Mouse (Mus musculus) stomach, embryonic 16.5 days (tissue): ENCODE results near the gene Ech1. TPM values are rescaled to one million over a fixed set of nuclear protein-coding genes. Genes with fewer than 3 reads are reported as not detected.

Experiments used
- ATAC-seq: fragments of 200-750 bp; cut with Nextera tagmentation; 2 replicates; pipeline ENCODE4 v1.8.0; 2017; ENCODE audit warnings: moderate number of reproducible peaks, moderate TSS enrichment; ENCODE audit not compliant: insufficient read depth, low FRiP score
- H3K27ac ChIP-seq: fragments of 300-500 bp; sonication (generic); 2 replicates; pipeline ENCODE4 v1.5.1; 2014; ENCODE audit warnings: low read length
- H3K27me3 ChIP-seq: fragments of 300-500 bp; sonication (generic); 2 replicates; pipeline ENCODE4 v1.6.1; 2014; ENCODE audit warnings: low read length, control low read depth, mixed read lengths; ENCODE audit not compliant: control insufficient read depth, insufficient read depth
- H3K36me3 ChIP-seq: fragments of 300-500 bp; sonication (generic); 2 replicates; pipeline ENCODE4 v1.6.1; 2014; ENCODE audit warnings: low read length; ENCODE audit not compliant: control insufficient read depth, insufficient read depth
- H3K4me1 ChIP-seq: fragments of 300-500 bp; sonication (generic); 2 replicates; pipeline ENCODE4 v1.6.1; 2014; ENCODE audit warnings: low read length, control low read depth, mixed read lengths; ENCODE audit not compliant: control insufficient read depth, insufficient read depth
- H3K4me2 ChIP-seq: fragments of 300-500 bp; sonication (generic); 2 replicates; pipeline ENCODE4 v1.6.1; 2014; ENCODE audit warnings: low read depth, low read length, mixed read lengths
- H3K4me3 ChIP-seq: fragments of 300-500 bp; sonication (generic); replicated peaks from 2 replicates; pipeline ENCODE4 v1.5.1; 2014; ENCODE audit warnings: mild to moderate bottlenecking, low read length
- H3K9ac ChIP-seq: fragments of 300-500 bp; sonication (generic); 2 replicates; pipeline ENCODE4 v1.6.1; 2014; ENCODE audit warnings: low read length
- H3K9me3 ChIP-seq: fragments of 300-500 bp; sonication (generic); replicated peaks from 2 replicates; pipeline ENCODE4 v1.6.1; 2016; ENCODE audit warnings: low read length, control low read depth; ENCODE audit not compliant: control insufficient read depth
- WGBS: fragments of 180-500 bp; shearing (Covaris S2); extraction: QIAGEN DNeasy Blood & Tissue Kit; methylation state at CpG from one replicate; pipeline ENCODE4 v1.1.7; 2014; 5-methylcytosine and 5-hydroxymethylcytosine counted together
- polyA plus RNA-seq: library from polyadenylated mRNA; unstranded; fragments of >200 nt; fragmentation: Nextera tagmentation; extraction: Ambion mirVana; gene quantifications from 2 replicates; pipeline ENCODE4 v1.2.1, GENCODE M21; 2015

The Ech1 gene
- polyA plus RNA-seq, 1 experiment from 2014 or later, result 230 TPM

- Histone ChIP-seq H3K36me3 (peaks cover 64% of the 10 kb centered on the region), H3K9me3 (no peaks in the 10 kb centered on the region), H3K27ac (no peak overlapping the region), H3K9ac (no peak overlapping the region), H3K4me2 (no peak overlapping the region), H3K4me1 (peaks cover 55% of the 10 kb centered on the region), H3K27me3 (no peaks in the 10 kb centered on the region), H3K4me3 (no peak overlapping the region)
- 81% methylated on average over 9 of the region's 9 CpGs for WGBS
- no peak for ATAC-seq
These were observed 8.8 kb upstream of the Ech1 start for GRCm38 (mm10) chr7:28816201-28816600.

- peaks cover 52% of the 10 kb centered on the region for H3K4me1 ChIP-seq
- no peaks in the 10 kb centered on the region for H3K9me3 ChIP-seq
- no peak for ATAC-seq
- no peaks in the 10 kb centered on the region for H3K27me3 ChIP-seq
- WGBS, result 90% methylated on average over 10 of the region's 10 CpGs
- H3K4me3 ChIP-seq, result no peak overlapping the region
- H3K9ac ChIP-seq, result no peak overlapping the region
- no peak overlapping the region for H3K27ac ChIP-seq
- H3K36me3 ChIP-seq, result peaks cover 70% of the 10 kb centered on the region
- H3K4me2 ChIP-seq, result no peak overlapping the region
These were observed 8.1 kb upstream of the Ech1 start for GRCm38 (mm10) chr7:28816920-28817319.

GRCm38 (mm10) chr7:28817524-28817923, 7.5 kb upstream of the Ech1 start:
- Histone ChIP-seq H3K27me3 (no peaks in the 10 kb centered on the region), H3K9ac (no peak overlapping the region), H3K27ac (no peak overlapping the region), H3K4me2 (no peak overlapping the region), H3K4me1 (peaks cover 49% of the 10 kb centered on the region), H3K36me3 (peaks cover 76% of the 10 kb centered on the region), H3K9me3 (no peaks in the 10 kb centered on the region), H3K4me3 (no peak overlapping the region)
- 55% methylated on average over 6 of the region's 6 CpGs for WGBS
- no peak for ATAC-seq

- peaks cover 45% of the 10 kb centered on the region for H3K4me1 ChIP-seq
- H3K27ac ChIP-seq, result no peak overlapping the region
- no peaks in the 10 kb centered on the region for H3K27me3 ChIP-seq
- no peak for ATAC-seq
- H3K4me3 ChIP-seq, result no peak overlapping the region
- H3K9ac ChIP-seq, result no peak overlapping the region
- H3K36me3 ChIP-seq, result peaks cover 75% of the 10 kb centered on the region
- 71% methylated on average over 4 of the region's 4 CpGs for WGBS
- H3K4me2 ChIP-seq, result no peak overlapping the region
- H3K9me3 ChIP-seq, result no peaks in the 10 kb centered on the region
These were observed 7.1 kb upstream of the Ech1 start for GRCm38 (mm10) chr7:28817957-28818356.

GRCm38 (mm10) chr7:28818436-28818835, 6.6 kb upstream of the Ech1 start:
- Histone ChIP-seq H3K4me2 (no peak overlapping the region), H3K27me3 (no peaks in the 10 kb centered on the region), H3K9me3 (no peaks in the 10 kb centered on the region), H3K36me3 (peaks cover 71% of the 10 kb centered on the region), H3K4me3 (no peak overlapping the region), H3K4me1 (peaks cover 44% of the 10 kb centered on the region), H3K27ac (no peak overlapping the region), H3K9ac (no peak overlapping the region)
- WGBS, result 83% methylated on average over 18 of the region's 18 CpGs
- no peak for ATAC-seq

- Histone ChIP-seq H3K9ac (no peak overlapping the region), H3K4me1 (peaks cover 42% of the 10 kb centered on the region), H3K36me3 (peaks cover 67% of the 10 kb centered on the region), H3K27me3 (no peaks in the 10 kb centered on the region), H3K9me3 (no peaks in the 10 kb centered on the region), H3K4me3 (no peak overlapping the region), H3K4me2 (no peak overlapping the region), H3K27ac (no peak overlapping the region)
- 85% methylated on average over 4 of the region's 4 CpGs for WGBS
- no peak for ATAC-seq
These were observed 6.1 kb upstream of the Ech1 start for GRCm38 (mm10) chr7:28818861-28819452.

- no peak overlapping the region for H3K9ac ChIP-seq
- H3K27me3 ChIP-seq, result no peaks in the 10 kb centered on the region
- 87% methylated on average over 4 of the region's 4 CpGs for WGBS
- H3K4me3 ChIP-seq, result no peak overlapping the region
- no peaks in the 10 kb centered on the region for H3K9me3 ChIP-seq
- no peak overlapping the region for H3K27ac ChIP-seq
- no peak overlapping the region for H3K4me2 ChIP-seq
- ATAC-seq, result no peak
- peaks cover 41% of the 10 kb centered on the region for H3K4me1 ChIP-seq
- peaks cover 62% of the 10 kb centered on the region for H3K36me3 ChIP-seq
These were observed 5.4 kb upstream of the Ech1 start for GRCm38 (mm10) chr7:28819571-28819970.

GRCm38 (mm10) chr7:28820358-28821260, 4.4 kb upstream of the Ech1 start:
- Histone ChIP-seq H3K9me3 (no peaks in the 10 kb centered on the region), H3K4me1 (peaks cover 35% of the 10 kb centered on the region), H3K9ac (no peak overlapping the region), H3K4me3 (no peak overlapping the region), H3K27me3 (no peaks in the 10 kb centered on the region), H3K36me3 (peaks cover 53% of the 10 kb centered on the region), H3K27ac (peak overlapping the region; percentile 18; the same call in 1 of the 2 replicates), H3K4me2 (no peak overlapping the region)
- WGBS, result 70% methylated on average over 12 of the region's 12 CpGs
- ATAC-seq, result no peak

GRCm38 (mm10) chr7:28821261-28821831, 3.7 kb upstream of the Ech1 start:
- no peak for ATAC-seq
- H3K4me1 ChIP-seq, result peaks cover 35% of the 10 kb centered on the region
- H3K9ac ChIP-seq, result no peak overlapping the region
- H3K4me2 ChIP-seq, result no peak overlapping the region
- H3K36me3 ChIP-seq, result peaks cover 45% of the 10 kb centered on the region
- no peaks in the 10 kb centered on the region for H3K27me3 ChIP-seq
- no peak overlapping the region for H3K4me3 ChIP-seq
- H3K9me3 ChIP-seq, result no peaks in the 10 kb centered on the region
- 64% methylated on average over 10 of the region's 10 CpGs for WGBS
- peak overlapping the region; percentile 18; the same call in 1 of the 2 replicates for H3K27ac ChIP-seq
